In the genomic region with DNA sequence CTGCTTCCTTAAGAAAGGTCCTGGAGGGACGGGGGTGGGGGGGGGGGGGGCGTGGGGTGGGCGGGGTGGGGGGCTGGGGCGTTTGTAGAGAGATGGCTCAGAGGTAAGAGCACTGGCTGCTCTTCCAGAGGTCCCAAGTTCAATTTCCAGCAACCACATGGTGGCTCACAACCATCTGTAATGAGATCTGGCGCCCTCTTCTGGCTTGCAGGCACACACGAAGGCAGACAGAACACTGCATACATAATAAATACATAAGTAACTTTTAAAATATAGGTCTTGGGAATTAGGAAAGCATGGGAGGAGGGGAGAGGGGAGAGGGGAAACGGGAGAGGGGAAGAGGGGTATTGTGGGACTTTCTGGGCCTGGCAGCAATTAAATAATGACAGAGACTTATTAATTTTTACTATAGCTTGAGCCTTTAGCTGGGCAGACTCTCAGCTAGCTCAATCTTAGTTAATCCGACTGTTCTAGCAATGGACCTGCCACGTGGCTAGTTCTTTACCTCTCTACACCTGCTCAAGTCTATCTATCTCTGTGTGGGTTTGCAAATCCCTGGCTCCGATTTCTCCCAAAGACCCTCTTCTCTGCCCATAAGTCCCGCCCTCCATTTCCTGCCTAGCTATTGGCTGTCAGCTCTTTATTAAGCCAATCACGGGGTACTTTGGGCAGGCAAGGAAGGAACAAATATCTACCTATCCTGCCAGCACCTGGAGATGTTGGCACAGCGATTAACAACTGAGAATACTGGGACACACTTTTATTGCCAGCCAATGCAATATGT, we compare ENCODE assay signal across 12 mouse cellular contexts.
DNase-seq lines count a peak whose midpoint lies in the region; ATAC-seq and TF ChIP-seq lines count a peak whose summit lies in the region.
"Had no signal": no experiment of that assay in that cellular context is flagged by ENCODE, and none has a peak within 500 bp of the region (broad histone marks: within the 10 kb centered on the region; RNA-seq: fewer than 3 reads in every experiment).

No protein-coding gene starts in this region.

- DNase-seq in gastrocnemius, adult 2 months: no peak
- DNase-seq in gastrocnemius, postnatal 36 days: no peak
- DNase-seq in liver (peak; percentile 7), ES-CJ7 (ENCODE audit: low read depth, low spot score) (peak; percentile 42)
- no peak for DNase-seq in liver, embryonic 11.5 days (ENCODE audit: low spot score)
- peak; percentile 38 for DNase-seq in lung, postnatal 36 days
- DNase-seq in midbrain, embryonic 10.5 days (ENCODE audit: low spot score): no peak
- DNase-seq: cerebellum, adult 11 months; right cerebral cortex, postnatal 14 days had no signal

- no peak overlapping the region for H3K4me3 ChIP-seq in gastrocnemius, adult 2 months
- no peak overlapping the region for H3K4me3 ChIP-seq in liver, embryonic 11.5 days (ENCODE audit: low read depth, low read length)
- H3K4me3 ChIP-seq in midbrain, embryonic 10.5 days: no peak overlapping the region
- H3K4me3 ChIP-seq: neural tube, embryonic 12.5 days had no signal

- H3K27ac ChIP-seq in gastrocnemius, adult 2 months: no peak overlapping the region
- no peak overlapping the region for H3K27ac ChIP-seq in liver, embryonic 11.5 days (ENCODE audit: low read depth, low read length)
- H3K27ac ChIP-seq in midbrain, embryonic 10.5 days (replicated peaks): no peak overlapping the region
- H3K27ac ChIP-seq: neural tube, embryonic 12.5 days had no signal

- 32% methylated on average over 13 of the region's 13 CpGs for WGBS in liver, embryonic 11.5 days
- 37% methylated on average over 10 of the region's 13 CpGs for WGBS in midbrain, embryonic 10.5 days

- no peak overlapping the region for H3K9ac ChIP-seq in liver, embryonic 11.5 days (ENCODE audit: low read depth, low read length)
- H3K9ac ChIP-seq: neural tube, embryonic 12.5 days had no signal

- no peaks in the 10 kb centered on the region for H3K36me3 ChIP-seq in liver, embryonic 11.5 days (ENCODE audit: control insufficient read depth, insufficient read depth, low read length)
- no peaks in the 10 kb centered on the region for H3K36me3 ChIP-seq in midbrain, embryonic 10.5 days
- H3K36me3 ChIP-seq: neural tube, embryonic 12.5 days had no signal

- no peak overlapping the region for H3K4me2 ChIP-seq in liver, embryonic 11.5 days
- H3K4me2 ChIP-seq: neural tube, embryonic 12.5 days had no signal

- no peaks in the 10 kb centered on the region for H3K27me3 ChIP-seq in liver, embryonic 11.5 days (replicated peaks; ENCODE audit: control insufficient read depth, insufficient read depth, low read length)
- no peaks in the 10 kb centered on the region for H3K27me3 ChIP-seq in midbrain, embryonic 10.5 days (ENCODE audit: low read depth, poor library complexity, severe bottlenecking)
- H3K27me3 ChIP-seq: neural tube, embryonic 12.5 days had no signal

- no peaks in the 10 kb centered on the region for H3K4me1 ChIP-seq in liver, embryonic 11.5 days (replicated peaks; ENCODE audit: control insufficient read depth, insufficient read depth, low read length)
- H3K4me1 ChIP-seq in midbrain, embryonic 10.5 days: no peaks in the 10 kb centered on the region
- H3K4me1 ChIP-seq: neural tube, embryonic 12.5 days had no signal

- ATAC-seq in liver, embryonic 11.5 days (replicated peaks; ENCODE audit: low FRiP score): no peak
- ATAC-seq in megakaryocyte-erythroid progenitor cell, adult 5-6 weeks (replicated peaks; ENCODE audit: low FRiP score, low TSS enrichment, poor library complexity, severe bottlenecking): no peak
- ATAC-seq: intestine, embryonic 16.5 days had no signal

- peak; percentile 33; the same call in 1 of the 2 replicates for TF ChIP-seq CTCF in gastrocnemius, adult 2 months (IDR thresholded peaks at IDR 0.05)

- intact Hi-C loops in gastrocnemius, adult 2 months (cut with DNase I): no loop called here
- intact Hi-C loops in gastrocnemius, postnatal 36 days (cut with DNase I): no loop called here

- H3K9me3 ChIP-seq in liver, embryonic 11.5 days (ENCODE audit: control insufficient read depth, low read length): no peaks in the 10 kb centered on the region
- H3K9me3 ChIP-seq in midbrain, embryonic 10.5 days (replicated peaks): no peaks in the 10 kb centered on the region
- H3K9me3 ChIP-seq: neural tube, embryonic 12.5 days had no signal

Comparison
In these comparisons a context has a peak if more than half of its experiments do, and no peak if none do; other contexts are left out.
1. DNase-seq: peak in liver (single experiment), ES-CJ7 (single experiment) and lung, postnatal 36 days (single experiment); none in gastrocnemius, adult 2 months (single experiment), gastrocnemius, postnatal 36 days (0 of 2), liver, embryonic 11.5 days (single experiment) and midbrain, embryonic 10.5 days (single experiment).